Mouse (Mus musculus): ENCODE measurements around the gene Ppp1r1b. TPM values are rescaled to one million over a fixed set of nuclear protein-coding genes. Genes with fewer than 3 reads are reported as not detected.

Ppp1r1b gene
- 4.3 and 5.5 TPM in 2 replicates for polyA plus RNA-seq (2015; fragmentation: Nextera tagmentation; extraction: Ambion mirVana)

DNA sequence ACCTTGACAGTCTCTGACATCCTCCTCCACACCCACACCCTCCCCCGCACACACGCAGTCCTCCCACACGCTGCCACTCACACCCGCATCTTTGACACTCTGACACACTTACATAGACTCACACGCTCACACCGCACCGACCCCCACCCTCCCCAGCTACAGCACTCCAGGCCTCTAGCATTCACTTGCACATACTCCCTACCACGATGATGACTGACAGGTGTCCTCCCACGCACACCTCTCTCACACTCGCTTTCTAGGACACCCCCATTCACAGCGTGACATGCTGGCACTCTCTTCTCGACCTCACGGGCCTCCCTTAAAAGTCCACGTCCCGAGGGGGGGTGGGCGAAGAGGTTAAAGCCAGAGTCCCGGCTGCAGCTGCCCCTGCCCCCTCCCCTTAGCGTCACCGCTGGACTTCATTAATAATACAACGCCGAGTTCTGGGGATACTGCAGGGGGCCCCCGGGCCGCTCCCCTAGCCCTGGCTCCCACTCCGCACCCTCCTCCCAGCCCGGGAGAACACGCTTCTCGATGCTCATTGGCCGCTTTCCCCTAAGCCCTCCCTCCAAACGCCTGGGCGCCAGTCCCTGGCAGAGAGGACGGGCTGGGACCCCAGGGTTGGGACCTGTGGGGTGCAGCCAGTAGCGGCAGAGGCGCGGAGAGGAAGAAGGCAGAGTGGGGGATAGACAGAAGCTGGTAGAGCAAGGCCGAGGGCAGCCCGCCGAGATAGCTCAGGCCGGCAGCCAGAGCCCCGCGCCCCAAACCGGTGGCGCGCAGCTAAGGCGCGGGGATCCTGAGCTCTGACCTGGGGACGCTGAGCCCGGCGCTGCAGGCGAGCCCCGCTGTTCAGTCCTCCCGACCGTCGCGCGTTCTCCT is at the start of gene Ppp1r1b:
Gene Ppp1r1b (plus strand): TSS at position 322 of the 879 bp plus-strand sequence.

GRCm38 (mm10) chr11:98329081-98329959 is 18.9 kb upstream of the Ppp1r1b start, which contains the start of gene Neurod2:
TSS of gene Neurod2 (minus strand) at chr11:98329648.

DNA sequence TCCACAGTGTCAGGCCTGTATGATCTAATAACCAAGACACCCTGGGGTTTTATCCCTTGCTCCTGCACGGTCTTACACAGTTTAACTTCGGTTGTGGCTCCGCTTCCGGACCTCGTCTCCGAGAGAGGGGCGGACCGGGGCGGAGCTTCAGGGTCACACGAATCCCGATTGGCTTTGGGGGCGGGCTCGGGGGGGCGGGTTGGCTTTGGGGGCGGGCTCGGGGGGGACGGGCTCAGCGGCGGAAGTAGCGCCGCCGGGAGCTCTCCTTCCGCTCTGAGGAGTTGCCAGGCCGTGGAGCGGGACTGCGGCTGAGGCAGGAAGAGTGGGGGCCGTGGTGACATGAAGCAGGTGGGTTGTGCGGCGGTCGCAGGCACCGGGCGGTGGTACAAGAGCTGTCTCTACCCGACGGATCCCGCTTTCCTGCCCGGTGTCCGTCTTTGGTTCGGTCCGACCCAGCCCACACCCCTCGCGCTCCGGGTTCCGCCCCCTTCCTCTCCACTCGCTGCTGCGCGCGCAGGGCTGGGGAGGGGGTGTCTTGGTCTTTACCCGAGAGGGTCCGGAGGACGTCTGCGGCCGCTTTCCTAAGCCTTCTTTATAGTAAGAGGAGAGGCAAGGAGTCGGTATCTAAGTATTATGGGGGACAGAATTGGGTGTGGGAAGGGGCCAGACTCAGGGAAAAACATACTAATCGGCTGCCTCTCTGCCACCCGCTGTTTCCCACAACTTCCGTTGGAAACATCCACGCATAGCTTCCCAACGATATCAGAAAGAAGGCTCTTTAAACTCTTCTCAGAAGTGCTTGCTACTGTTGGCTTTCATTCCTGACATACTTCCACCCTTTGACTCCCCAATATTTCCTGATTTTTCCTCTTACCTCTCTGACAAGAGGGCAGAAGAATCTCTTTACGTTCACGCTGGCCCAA is 10.2 kb downstream of the Ppp1r1b start, which contains the start of gene Stard3:
Gene Stard3 (plus strand): TSS at position 208 of the 923 bp plus-strand sequence.

DNA sequence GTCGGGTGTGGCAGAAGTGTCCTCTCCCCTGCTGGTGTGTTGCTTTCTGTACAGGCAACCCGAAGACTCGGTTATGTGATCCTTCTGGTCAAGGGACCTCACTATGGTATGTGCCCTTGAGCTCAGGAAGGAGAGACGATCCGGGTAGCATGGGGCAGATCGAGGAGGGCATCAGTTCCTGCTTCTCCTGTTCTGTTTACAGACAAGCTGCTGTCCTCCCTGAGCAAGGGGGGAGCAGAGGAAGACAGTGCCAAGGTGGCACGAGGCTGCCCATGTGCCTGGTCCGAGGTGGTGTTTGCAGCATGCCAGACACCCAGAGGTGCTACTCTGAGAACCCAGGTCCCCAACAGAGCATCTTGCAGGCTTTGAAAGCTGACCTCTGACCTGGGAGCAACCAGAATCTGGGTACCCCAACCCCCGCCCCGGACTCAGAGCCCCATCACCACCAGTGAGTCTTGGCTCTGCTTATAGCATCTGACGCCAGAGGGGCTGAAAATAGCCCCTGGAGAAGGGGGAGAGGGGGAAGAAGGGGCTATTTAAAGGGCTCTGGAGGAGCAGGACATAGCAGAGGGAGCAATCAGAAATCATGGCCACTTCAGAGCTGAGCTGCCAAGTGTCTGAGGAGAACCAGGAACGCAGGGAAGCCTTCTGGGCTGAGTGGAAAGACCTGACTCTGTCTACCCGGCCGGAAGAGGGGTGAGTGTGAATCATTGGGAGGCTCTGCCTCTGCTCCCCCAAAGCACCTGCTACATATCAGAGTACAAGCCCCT is 35.2 kb downstream of the Ppp1r1b start, which contains the start of gene Tcap:
Gene Tcap (plus strand): TSS at position 551 of the 770 bp plus-strand sequence.

DNA sequence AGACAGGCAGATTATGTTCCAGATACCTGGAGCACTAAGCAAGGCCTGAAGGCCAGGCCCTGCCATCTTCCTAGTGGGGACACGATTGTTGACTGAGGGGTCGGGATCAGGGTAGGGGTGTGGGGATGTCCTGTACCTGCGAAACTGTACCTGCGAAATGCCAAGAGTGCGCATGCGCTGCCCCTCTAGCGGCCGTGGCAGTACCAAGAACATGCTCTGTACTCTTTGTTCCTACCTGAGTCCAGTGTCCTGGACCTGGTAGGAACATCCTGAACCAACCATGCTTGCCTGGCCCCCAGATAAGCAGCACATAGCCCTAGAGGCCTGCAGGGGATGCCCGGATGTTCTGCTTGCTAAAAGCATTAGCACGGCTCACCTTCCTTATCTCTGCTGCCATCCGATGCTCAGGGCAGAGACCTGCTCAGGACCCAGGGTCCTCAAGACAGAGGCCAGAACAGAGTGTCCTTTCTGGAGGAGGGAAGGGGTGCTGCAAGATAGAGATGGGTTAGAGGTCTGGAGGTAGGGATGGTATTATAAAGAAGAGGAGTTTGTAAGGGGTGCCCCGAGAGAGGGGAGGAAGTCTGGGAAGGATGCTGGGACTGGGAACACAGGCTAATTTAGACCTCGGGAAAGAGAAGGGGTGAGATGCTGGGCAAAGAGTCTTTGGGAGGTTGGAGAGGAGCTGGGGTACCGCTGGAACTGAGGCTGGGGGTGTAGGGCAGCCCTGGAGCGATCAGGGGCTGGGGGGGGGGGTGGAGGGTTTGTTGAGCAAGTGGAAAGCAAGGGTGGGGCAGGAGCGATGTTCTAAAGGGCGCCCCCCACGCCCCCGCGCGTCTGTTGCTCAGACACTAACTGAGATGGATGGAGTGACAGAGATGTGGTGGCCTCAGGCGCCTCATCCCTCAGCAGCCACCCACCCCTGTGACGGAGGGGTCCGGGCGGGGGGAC is 37.7 kb downstream of the Ppp1r1b start, which contains the start of gene Pnmt:
Gene Pnmt (plus strand): TSS at position 813 of the 948 bp plus-strand sequence.

GRCm38 (mm10) chr11:98400161-98400726 is 52.0 kb downstream of the Ppp1r1b start, which contains the start of gene Pgap3:
TSS of gene Pgap3 (minus strand) at chr11:98400490.

Other genes starting within 250 kb of the Ppp1r1b start
- gene Fbxl20, start 198.0 kb upstream of the Ppp1r1b start, polyA plus RNA-seq (2015; fragmentation: Nextera tagmentation; extraction: Ambion mirVana) = 13.5 and 17.0 TPM in 2 replicates
- 46.4 and 48.2 TPM in 2 replicates for gene Med1, start 155.1 kb upstream of the Ppp1r1b start, polyA plus RNA-seq (2015; fragmentation: Nextera tagmentation; extraction: Ambion mirVana)
- gene Cdk12, start 145.3 kb upstream of the Ppp1r1b start, polyA plus RNA-seq (2015; fragmentation: Nextera tagmentation; extraction: Ambion mirVana) = 5.5 and 5.8 TPM in 2 replicates
- gene Neurod2, start 18.8 kb upstream of the Ppp1r1b start, polyA plus RNA-seq (2015; fragmentation: Nextera tagmentation; extraction: Ambion mirVana) = 13.6 and 15.7 TPM in 2 replicates
- 25.3 and 25.6 TPM in 2 replicates for gene Stard3, start 10.0 kb downstream of the Ppp1r1b start, polyA plus RNA-seq (2015; fragmentation: Nextera tagmentation; extraction: Ambion mirVana)
- 0.27 and 0.33 TPM in 2 replicates for gene Tcap, start 35.4 kb downstream of the Ppp1r1b start, polyA plus RNA-seq (2015; fragmentation: Nextera tagmentation; extraction: Ambion mirVana)
- gene Pnmt, start 38.0 kb downstream of the Ppp1r1b start, polyA plus RNA-seq (2015; fragmentation: Nextera tagmentation; extraction: Ambion mirVana) = 3.2 and 3.7 TPM in 2 replicates
- 7.6 and 8.4 TPM in 2 replicates for gene Pgap3, start 52.1 kb downstream of the Ppp1r1b start, polyA plus RNA-seq (2015; fragmentation: Nextera tagmentation; extraction: Ambion mirVana)
- gene Erbb2, start 64.1 kb downstream of the Ppp1r1b start, polyA plus RNA-seq (2015; fragmentation: Nextera tagmentation; extraction: Ambion mirVana) = 6.6 TPM in 2 replicates
- gene Mien1, start 90.6 kb downstream of the Ppp1r1b start, polyA plus RNA-seq (2015; fragmentation: Nextera tagmentation; extraction: Ambion mirVana) = 270 and 284 TPM in 2 replicates
- 0.80 and 1.0 TPM in 2 replicates for gene Grb7, start 98.0 kb downstream of the Ppp1r1b start, polyA plus RNA-seq (2015; fragmentation: Nextera tagmentation; extraction: Ambion mirVana)
- gene Ikzf3, start 197.6 kb downstream of the Ppp1r1b start, polyA plus RNA-seq (2015; fragmentation: Nextera tagmentation; extraction: Ambion mirVana) = 0.26 and 0.32 TPM in 2 replicates
- 0.47 and 0.81 TPM in 2 replicates for gene Zpbp2, start 202.7 kb downstream of the Ppp1r1b start, polyA plus RNA-seq (2015; fragmentation: Nextera tagmentation; extraction: Ambion mirVana)
- 76.4 and 90.5 TPM in 2 replicates for gene Ormdl3, start 239.0 kb downstream of the Ppp1r1b start, polyA plus RNA-seq (2015; fragmentation: Nextera tagmentation; extraction: Ambion mirVana)
- not detected in 2 replicates for gene Lrrc3c, start 249.9 kb downstream of the Ppp1r1b start, polyA plus RNA-seq (2015; fragmentation: Nextera tagmentation; extraction: Ambion mirVana)

Measured in neural tube, postnatal 0 days (tissue).